Mouse (Mus musculus) MEL (cell line): ENCODE data around the gene 2510009E07Rik. TPM values are rescaled to one million over a fixed set of nuclear protein-coding genes. Genes with fewer than 3 reads are reported as not detected.

Source experiments
- DNase-seq: peaks from one replicate; pipeline ENCODE4 v3.0.0; 2011; ENCODE audit warnings: low read depth, low spot score
- H3K27ac ChIP-seq: 2 replicates; pipeline ENCODE4 v1.5.1; 2012; ENCODE audit warnings: low read depth, mild to moderate bottlenecking, control low read depth, low read length, moderate library complexity; ENCODE audit not compliant: control insufficient read depth
- H3K27me3 ChIP-seq, 2 experiments: fragments of 150-350 bp in 1 of 2; sonication (generic) in 1 of 2; 2 replicates each; pipeline ENCODE4 v1.6.1; 2012; ENCODE audit warnings: low read length in 2 of 2, mild to moderate bottlenecking in 2 of 2, improper control_type of control experiment in 1 of 2, moderate library complexity in 1 of 2; ENCODE audit not compliant: insufficient read depth in 2 of 2, control insufficient read depth in 1 of 2
- H3K36me3 ChIP-seq, 2 experiments: 2 replicates each; pipeline ENCODE4 v1.6.1; 2012 to 2014; ENCODE audit warnings: low read length in 2 of 2, improper control_type of control experiment in 1 of 2, inconsistent platforms in 1 of 2, mild to moderate bottlenecking in 1 of 2; ENCODE audit not compliant: insufficient read depth in 2 of 2, control insufficient read depth in 1 of 2
- H3K4me1 ChIP-seq, 2 experiments: fragments of 150-350 bp in 1 of 2; sonication (generic) in 1 of 2; 2 replicates each; pipeline ENCODE4 v1.6.1; 2012; ENCODE audit warnings: low read length in 2 of 2, improper control_type of control experiment in 1 of 2, mild to moderate bottlenecking in 1 of 2; ENCODE audit not compliant: insufficient read depth in 2 of 2, control insufficient read depth in 1 of 2
- H3K4me3 ChIP-seq, 2 experiments: fragments of 150-350 bp in 1 of 2; sonication (generic) in 1 of 2; 2 replicates each; pipeline ENCODE4 v1.5.1; 2012; ENCODE audit warnings: low read depth in 2 of 2, low read length in 2 of 2, mild to moderate bottlenecking in 2 of 2, moderate library complexity in 2 of 2, control low read depth in 1 of 2, improper control_type of control experiment in 1 of 2; ENCODE audit not compliant: control insufficient read depth in 1 of 2, insufficient read depth in 1 of 2
- H3K79me2 ChIP-seq: 2 replicates; pipeline ENCODE4 v1.6.1; 2012; ENCODE audit warnings: mild to moderate bottlenecking, low read length, moderate library complexity; ENCODE audit not compliant: control insufficient read depth, poor library complexity, insufficient read depth
- H3K9ac ChIP-seq: 2 replicates; pipeline ENCODE4 v1.6.1; 2012; ENCODE audit warnings: low read depth, mild to moderate bottlenecking, control low read depth, low read length, moderate library complexity; ENCODE audit not compliant: control insufficient read depth, poor library complexity, severe bottlenecking
- H3K9me3 ChIP-seq: fragments of 150-350 bp; sonication (generic); replicated peaks from 2 replicates; pipeline ENCODE4 v1.6.1; 2012; ENCODE audit warnings: mild to moderate bottlenecking, low read length, improper control_type of control experiment, moderate library complexity; ENCODE audit not compliant: insufficient read depth
- BHLHE40 ChIP-seq: IDR thresholded peaks from 2 replicates; pipeline ENCODE4 v1.6.1; 2012; ENCODE audit warnings: low read depth, mild to moderate bottlenecking, inconsistent platforms, low read length, improper control_type of control experiment, borderline replicate concordance
- CHD1 ChIP-seq: IDR thresholded peaks from 2 replicates; pipeline ENCODE4 v1.6.1; 2012; ENCODE audit warnings: low read depth, mild to moderate bottlenecking, inconsistent platforms, low read length, improper control_type of control experiment
- CTCF ChIP-seq, 3 experiments: IDR thresholded peaks in 2 of 3; conservative IDR thresholded peaks in 1 of 3; 2 replicates each; pipeline ENCODE4 v1.5.1; 2011 to 2012; ENCODE audit warnings: low read length in 3 of 3, low read depth in 2 of 3, mild to moderate bottlenecking in 2 of 3, improper control_type of control experiment in 1 of 3, inconsistent platforms in 1 of 3, mixed read lengths in 1 of 3, moderate library complexity in 1 of 3; ENCODE audit not compliant: control insufficient read depth in 1 of 3, insufficient read depth in 1 of 3, poor library complexity in 1 of 3, severe bottlenecking in 1 of 3
- E2F4 ChIP-seq: IDR thresholded peaks from 2 replicates; pipeline ENCODE4 v1.6.1; 2011; ENCODE audit warnings: low read depth, low read length, improper control_type of control experiment, borderline replicate concordance
- ELF1 ChIP-seq: IDR thresholded peaks from 2 replicates; pipeline ENCODE4 v1.6.1; 2014; ENCODE audit warnings: low read depth, mild to moderate bottlenecking, inconsistent platforms, low read length, improper control_type of control experiment, moderate library complexity
- EP300 ChIP-seq, 2 experiments: IDR thresholded peaks; 2 replicates each; pipeline ENCODE4 v1.6.1; 2011; ENCODE audit warnings: improper control_type of control experiment in 2 of 2, low read length in 2 of 2, low read depth in 1 of 2, mild to moderate bottlenecking in 1 of 2
- KAT2A ChIP-seq: conservative IDR thresholded peaks from 2 replicates; pipeline ENCODE4 v1.6.1; 2012; ENCODE audit warnings: low read depth, low read length, improper control_type of control experiment, inconsistent platforms
- MAFK ChIP-seq: IDR thresholded peaks from 2 replicates; pipeline ENCODE4 v1.6.1; 2011; ENCODE audit warnings: low read depth, mild to moderate bottlenecking, low read length, improper control_type of control experiment, borderline replicate concordance
- MAX ChIP-seq: IDR thresholded peaks from 2 replicates; pipeline ENCODE4 v1.6.1; 2011; ENCODE audit warnings: low read length, improper control_type of control experiment
- MYB ChIP-seq: IDR thresholded peaks from 2 replicates; pipeline ENCODE4 v1.6.1; 2011; ENCODE audit warnings: mild to moderate bottlenecking, low read depth, low read length, improper control_type of control experiment
- MYC ChIP-seq: IDR thresholded peaks from 2 replicates; pipeline ENCODE4 v1.6.1; 2011; ENCODE audit warnings: low read depth, mild to moderate bottlenecking, low read length, improper control_type of control experiment, moderate library complexity
- NELFE ChIP-seq: IDR thresholded peaks from 2 replicates; pipeline ENCODE4 v1.6.1; 2011; ENCODE audit warnings: low read depth, low read length, improper control_type of control experiment
- POLR2A ChIP-seq, 2 experiments: IDR thresholded peaks; 2 replicates each; pipeline ENCODE4 v1.6.1; 2011 to 2012; ENCODE audit warnings: low read length in 2 of 2, mild to moderate bottlenecking in 2 of 2, control low read depth in 1 of 2, improper control_type of control experiment in 1 of 2, low read depth in 1 of 2, moderate library complexity in 1 of 2; ENCODE audit not compliant: control insufficient read depth in 1 of 2, insufficient read depth in 1 of 2, poor library complexity in 1 of 2
- POLR2AphosphoS5 ChIP-seq: IDR thresholded peaks from 2 replicates; pipeline ENCODE4 v1.6.1; 2012; ENCODE audit warnings: low read depth, borderline replicate concordance, mild to moderate bottlenecking, inconsistent platforms, low read length, moderate library complexity, mixed read lengths
- RAD21 ChIP-seq: IDR thresholded peaks from 2 replicates; pipeline ENCODE4 v1.6.1; 2011; ENCODE audit warnings: mild to moderate bottlenecking, low read depth, low read length, improper control_type of control experiment
- TAL1 ChIP-seq: IDR thresholded peaks from 2 replicates; pipeline ENCODE4 v1.6.1; 2012; ENCODE audit warnings: mild to moderate bottlenecking, inconsistent platforms, low read length, moderate library complexity, mixed read lengths
- UBTF ChIP-seq: IDR thresholded peaks from 2 replicates; pipeline ENCODE4 v1.6.1; 2012; ENCODE audit warnings: low read depth, mild to moderate bottlenecking, inconsistent platforms, low read length, improper control_type of control experiment, moderate library complexity, borderline replicate concordance; ENCODE audit not compliant: insufficient read depth
- USF1 ChIP-seq: IDR thresholded peaks from 2 replicates; pipeline ENCODE4 v1.6.1; 2014; ENCODE audit warnings: low read depth, mild to moderate bottlenecking, inconsistent platforms, low read length, improper control_type of control experiment, moderate library complexity
- ZMIZ1 ChIP-seq: IDR thresholded peaks from 2 replicates; pipeline ENCODE4 v1.6.1; 2012; ENCODE audit warnings: low read depth, mild to moderate bottlenecking, inconsistent platforms, low read length, improper control_type of control experiment, moderate library complexity
- polyA plus RNA-seq, 2 experiments: library from polyadenylated mRNA; stranded (reverse) in 1 of 2; unstranded in 1 of 2; fragments of >175 nt in 1 of 2; fragments of >200 nt in 1 of 2; gene quantifications; 2 replicates each; pipeline versions ENCODE4 v1.2.1 to v1.2.4; 2012; ENCODE audit warnings: low replicate concordance in 2 of 2, low read depth in 1 of 2; ENCODE audit not compliant: insufficient read length in 2 of 2, insufficient read depth in 1 of 2, missing spikeins in 1 of 2
- total RNA-seq: library from RNA; depleted of rRNA; stranded (reverse); fragments of 300-350 nt; gene quantifications from 2 replicates; pipeline ENCODE4 v1.2.3, GENCODE M21; 2012

The 2510009E07Rik gene
- total and polyA plus RNA-seq, 3 experiments: not detected

DNA sequence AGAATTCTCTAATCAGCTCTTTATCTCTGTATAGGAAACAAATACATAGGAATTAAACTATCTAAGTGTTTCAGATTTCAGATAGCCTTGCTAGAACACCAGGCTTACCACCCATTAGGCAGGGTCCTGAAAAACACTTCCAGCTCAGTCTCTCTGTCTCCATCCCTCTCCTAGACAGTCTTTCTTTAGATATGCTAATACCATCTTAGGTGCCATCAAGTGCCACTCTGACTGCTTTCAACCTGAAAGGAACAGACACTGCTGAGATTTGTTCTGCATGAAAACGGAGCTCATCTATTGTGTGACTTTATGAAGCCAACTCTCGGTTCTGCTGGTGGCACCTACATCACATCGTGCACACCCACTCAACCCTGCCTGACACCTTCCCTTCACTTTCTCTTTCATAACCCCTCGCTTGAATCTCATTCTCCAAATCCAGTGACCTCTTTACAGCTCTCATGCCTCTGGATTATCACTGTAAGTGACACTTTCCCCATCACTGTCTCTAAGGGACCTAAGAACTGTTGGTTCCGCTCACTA is 4.2 kb downstream of the 2510009E07Rik start:
- TF ChIP-seq EP300 (IDR thresholded peaks at IDR 0.05; ENCODE audit: low read depth in 1 of 2, low read length in 2 of 2) (no peak), POLR2AphosphoS5 (no peak), CHD1 (no peak), MAX (no peak), CTCF (IDR thresholded peaks at IDR 0.05 in 2 of 3, conservative IDR thresholded peaks at IDR 0.05 in 1 of 3; ENCODE audit: control insufficient read depth in 1 of 3, insufficient read depth in 1 of 3, low read depth in 2 of 3, low read length in 3 of 3, poor library complexity in 1 of 3, severe bottlenecking in 1 of 3) (no peak), RAD21 (no peak), TAL1 (no peak), MAFK (no peak), MYC (no peak), ZMIZ1 (no peak)
- Histone ChIP-seq H3K27ac (no peak overlapping the region), H3K79me2 (no peaks in the 10 kb centered on the region), H3K36me3 (peaks cover 0 to 3% of the 10 kb centered on the region in 2 experiments; a peak in 1 of 4 replicates), H3K9me3 (no peaks in the 10 kb centered on the region), H3K4me3 (no peak overlapping the region), H3K27me3 (no peaks in the 10 kb centered on the region), H3K9ac (no peak overlapping the region), H3K4me1 (no peaks in the 10 kb centered on the region)
- no peak for DNase-seq

DNA sequence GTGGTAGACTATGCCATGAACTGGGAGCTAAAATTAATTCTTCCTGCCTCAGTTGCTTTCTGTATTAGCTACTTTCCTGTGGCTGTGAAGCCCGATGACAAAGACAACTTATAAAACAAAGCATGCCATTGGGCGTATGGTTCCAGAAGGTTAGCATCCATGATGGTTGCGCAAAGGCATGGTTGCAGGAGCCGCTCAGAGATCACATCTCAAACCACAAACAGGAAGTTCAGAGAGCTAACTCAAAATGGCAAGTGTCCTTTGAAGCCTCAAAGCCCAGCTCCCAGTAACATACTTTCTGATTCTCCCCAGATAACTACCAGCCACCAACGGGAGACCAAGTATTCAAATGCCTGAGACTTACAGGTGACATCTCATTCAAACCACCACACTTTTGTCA is 5.3 kb downstream of the 2510009E07Rik start:
- Histone ChIP-seq H3K36me3 (peaks cover 0 to 3% of the 10 kb centered on the region in 2 experiments; a peak in 1 of 4 replicates), H3K4me3 (no peak overlapping the region), H3K4me1 (no peaks in the 10 kb centered on the region), H3K9ac (no peak overlapping the region), H3K27me3 (peaks cover 0 to 3% of the 10 kb centered on the region in 2 experiments; a peak in 1 of 4 replicates), H3K9me3 (no peaks in the 10 kb centered on the region), H3K79me2 (no peaks in the 10 kb centered on the region), H3K27ac (no peak overlapping the region)
- peak; percentile 49 for DNase-seq
- TF ChIP-seq EP300 (IDR thresholded peaks at IDR 0.05; ENCODE audit: low read depth in 1 of 2, low read length in 2 of 2) (peak in 1 of 2 experiments; percentile 44; a peak in 1 of 4 replicates), POLR2A (IDR thresholded peaks at IDR 0.05; ENCODE audit: control insufficient read depth in 1 of 2, insufficient read depth in 1 of 2, low read depth in 1 of 2, low read length in 2 of 2, poor library complexity in 1 of 2) (no peak), NELFE (no peak), UBTF (no peak)

DNA sequence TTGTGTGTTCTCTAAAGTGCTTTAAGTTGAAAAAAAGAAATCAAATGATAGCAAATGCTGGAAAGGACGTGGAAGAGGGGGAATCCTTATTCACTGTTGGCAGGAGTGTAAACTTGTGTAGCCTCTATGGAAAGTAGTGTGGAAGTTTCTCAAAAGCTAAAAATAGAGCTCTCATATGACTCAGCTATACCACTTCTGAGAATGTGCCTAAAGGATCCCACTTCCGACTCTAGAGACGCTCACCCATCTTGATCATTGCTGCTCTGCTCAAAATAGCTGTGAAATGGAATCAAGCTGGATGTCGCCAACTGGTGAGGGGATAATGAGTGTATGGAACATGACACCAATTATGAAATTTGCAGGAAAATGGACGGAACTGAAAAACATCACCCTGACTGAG is 7.1 kb downstream of the 2510009E07Rik start:
- TF ChIP-seq POLR2A (IDR thresholded peaks at IDR 0.05; ENCODE audit: control insufficient read depth in 1 of 2, insufficient read depth in 1 of 2, low read depth in 1 of 2, low read length in 2 of 2, poor library complexity in 1 of 2): no peak
- TF ChIP-seq MYB: no peak
- no peak for TF ChIP-seq BHLHE40
- no peak for TF ChIP-seq USF1
- TF ChIP-seq POLR2AphosphoS5: no peak
- no peak for TF ChIP-seq E2F4
- no peak for TF ChIP-seq ELF1
- TF ChIP-seq KAT2A: no peak
- Histone ChIP-seq H3K9ac (no peak overlapping the region), H3K27me3 (peaks cover 0 to 4% of the 10 kb centered on the region in 2 experiments; a peak in 1 of 4 replicates)

More for the DNA sequence above, 7.1 kb downstream of the 2510009E07Rik start:
- Histone ChIP-seq H3K9me3 (no peaks in the 10 kb centered on the region), H3K4me1 (no peaks in the 10 kb centered on the region), H3K4me3 (no peak overlapping the region), H3K36me3 (peaks cover 0 to 3% of the 10 kb centered on the region in 2 experiments; a peak in 1 of 4 replicates), H3K79me2 (no peaks in the 10 kb centered on the region), H3K27ac (no peak overlapping the region)
- no peak for DNase-seq
